Mouse (Mus musculus) CD4-positive naive resting alpha-beta T cell, adult 57 days (primary cell): ENCODE results near the gene Anapc1. TPM values are rescaled to one million over a fixed set of nuclear protein-coding genes. Genes with fewer than 3 reads are reported as not detected.

ENCODE experiments used
- total RNA-seq: library from RNA; stranded (reverse); gene quantifications from one replicate; pipeline ENCODE4 v1.2.4, GENCODE M21; 2023

The Anapc1 gene
- 134 TPM for total RNA-seq

DNA sequence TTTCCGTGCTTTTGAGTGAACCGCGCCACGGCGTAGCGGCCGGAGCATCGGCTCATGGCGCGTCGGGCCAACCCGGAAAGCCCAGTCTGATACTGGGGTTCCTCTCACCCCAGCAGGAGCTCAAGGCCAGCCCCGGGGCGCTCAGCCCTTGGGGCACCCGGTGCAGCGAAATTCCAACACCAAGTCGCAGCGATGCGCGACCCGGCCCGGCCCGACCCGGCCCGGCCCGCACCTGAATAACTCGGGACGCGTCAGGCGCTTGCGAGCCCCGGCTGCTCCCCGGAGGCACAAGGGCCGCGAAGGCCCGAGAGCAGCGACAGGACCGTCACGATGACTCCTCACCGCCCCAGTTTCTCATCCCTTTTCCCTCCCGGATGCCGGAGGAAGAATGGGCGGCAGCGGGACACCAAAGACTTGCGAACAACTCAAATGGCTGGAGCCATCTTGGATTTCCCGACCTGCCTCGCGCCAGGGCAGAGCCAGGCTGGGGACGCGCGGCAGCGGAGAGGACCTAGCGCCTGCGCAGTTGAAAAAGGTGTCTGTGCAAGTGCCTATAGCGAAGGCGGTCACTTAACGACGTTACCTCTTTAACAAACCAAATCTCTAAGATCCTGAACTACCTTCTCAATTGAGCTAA, at the start of gene Anapc1:
Anapc1 (minus strand) TSS at position 471 of the 637 bp plus-strand sequence.

GRCm38 (mm10) chr2:128698693-128699181, 11.5 kb upstream of the Anapc1 start, which contains the start of gene Mertk:
Gene Mertk (plus strand): TSS chr2:128698956.

GRCm38 (mm10) chr2:128590909-128591308, 96.3 kb downstream of the Anapc1 start, which contains the start of gene Spdye4c:
Gene Spdye4c (plus strand): TSS chr2:128591209.

Other genes with a start within 250 kb of the Anapc1 start
- not detected for gene Spdye4c, start 96.2 kb downstream of the Anapc1 start, total RNA-seq
- gene Mertk, start 11.6 kb upstream of the Anapc1 start, total RNA-seq, result 0.47 TPM
- gene Tmem87b, start 130.7 kb upstream of the Anapc1 start, total RNA-seq, result 45.8 TPM
- not detected for gene Fbln7, start 175.6 kb upstream of the Anapc1 start, total RNA-seq